Mouse (Mus musculus): ENCODE results near the gene Htr6. TPM values are rescaled to one million over a fixed set of nuclear protein-coding genes. Genes with fewer than 3 reads are reported as not detected.

Gene Htr6
- polyA plus RNA-seq, 1 experiment = not detected

- H3K27ac ChIP-seq (ENCODE audit: insufficient read depth, low read length) = no peak overlapping the region
- H3K4me3 ChIP-seq (ENCODE audit: insufficient read depth, low read length) = no peak overlapping the region
Observed at GRCm38 (mm10) chr4:139078726-139079125, 3.4 kb upstream of the Htr6 start.

GRCm38 (mm10) chr4:139078313-139078712 lies 2.9 kb upstream of the Htr6 start:
- TF ChIP-seq CTCF (IDR thresholded peaks at IDR 0.05; ENCODE audit: borderline replicate concordance, insufficient read depth, low read length) (peak; percentile 22; the same call in 1 of the 2 replicates), POLR2A (IDR thresholded peaks at IDR 0.05; ENCODE audit: low read depth, low read length) (no peak)
- H3K27ac ChIP-seq (ENCODE audit: insufficient read depth, low read length) = no peak overlapping the region
- H3K4me1 ChIP-seq (ENCODE audit: control insufficient read depth, insufficient read depth, low read length) = 0 out of 2 replicates have a peak, but pooled peaks cover 2% of the 10 kb centered on the region
- no peak overlapping the region for H3K4me3 ChIP-seq (ENCODE audit: insufficient read depth, low read length)

More at GRCm38 (mm10) chr4:139078726-139079125, 3.4 kb upstream of the Htr6 start:
- TF ChIP-seq CTCF (IDR thresholded peaks at IDR 0.05; ENCODE audit: borderline replicate concordance, insufficient read depth, low read length) (no peak), POLR2A (IDR thresholded peaks at IDR 0.05; ENCODE audit: low read depth, low read length) (no peak)
- 0 out of 2 replicates have a peak, but pooled peaks cover 2% of the 10 kb centered on the region for H3K4me1 ChIP-seq (ENCODE audit: control insufficient read depth, insufficient read depth, low read length)

DNA sequence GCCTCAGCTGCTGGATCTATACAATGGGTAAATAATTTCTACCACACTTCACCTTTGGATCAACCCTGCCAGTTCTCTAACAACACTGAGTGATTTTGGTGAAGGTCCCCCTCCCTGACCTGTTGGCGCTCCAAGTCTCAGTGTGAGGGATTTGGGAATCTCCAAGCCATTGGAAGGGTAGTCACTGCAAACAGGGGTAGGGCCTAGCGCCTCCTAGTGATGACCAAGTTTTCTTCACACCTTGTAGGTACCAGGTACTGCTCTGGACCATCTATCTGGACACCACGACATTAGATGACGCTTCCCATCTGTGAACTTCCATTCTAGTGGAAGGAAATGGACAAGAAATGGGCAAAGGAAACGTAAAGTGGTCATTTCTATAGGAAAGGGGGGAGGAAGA lies 545 bp upstream of the Htr6 start:
- Histone ChIP-seq H3K4me3 (ENCODE audit: insufficient read depth, low read length) (0 out of 2 replicates have a peak overlapping the region, but pooled peaks have one; percentile 26), H3K27ac (ENCODE audit: insufficient read depth, low read length) (no peak overlapping the region), H3K4me1 (ENCODE audit: control insufficient read depth, insufficient read depth, low read length) (0 out of 2 replicates have a peak, but pooled peaks cover 2% of the 10 kb centered on the region)
- TF ChIP-seq CTCF (IDR thresholded peaks at IDR 0.05; ENCODE audit: borderline replicate concordance, insufficient read depth, low read length) (peak; percentile 15; the same call in 1 of the 2 replicates), POLR2A (IDR thresholded peaks at IDR 0.05; ENCODE audit: low read depth, low read length) (no peak)

- H3K4me1 ChIP-seq (ENCODE audit: control insufficient read depth, insufficient read depth, low read length) = 0 out of 2 replicates have a peak, but pooled peaks cover 2% of the 10 kb centered on the region
- no peak for TF ChIP-seq CTCF (IDR thresholded peaks at IDR 0.05; ENCODE audit: borderline replicate concordance, insufficient read depth, low read length)
- TF ChIP-seq POLR2A (IDR thresholded peaks at IDR 0.05; ENCODE audit: low read depth, low read length) = no peak
- peak overlapping the region; percentile 26; the same call in 1 of the 2 replicates for H3K4me3 ChIP-seq (ENCODE audit: insufficient read depth, low read length)
- H3K27ac ChIP-seq (ENCODE audit: insufficient read depth, low read length) = no peak overlapping the region
Observed at GRCm38 (mm10) chr4:139074060-139074459, 1.3 kb downstream of the Htr6 start.

DNA sequence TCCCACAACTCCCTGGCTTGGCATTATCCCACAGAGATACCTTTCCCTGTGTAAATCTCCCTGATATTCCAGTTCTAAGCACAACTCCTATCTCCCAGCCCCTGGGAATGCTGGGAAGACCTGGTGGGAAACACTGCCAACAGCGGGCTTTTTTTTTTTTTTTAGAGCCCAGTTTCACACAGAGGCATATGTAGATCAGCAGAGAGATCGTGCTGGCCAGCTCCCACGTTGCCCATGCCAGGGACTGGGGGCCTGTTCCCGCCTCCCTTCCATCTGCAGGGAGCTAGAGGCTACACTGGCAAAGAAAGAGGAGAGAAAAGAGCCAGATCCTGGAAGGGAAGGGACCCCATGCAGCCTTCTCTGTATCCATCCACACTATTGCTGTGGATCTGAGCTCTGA lies 7.1 kb downstream of the Htr6 start:
- H3K27ac ChIP-seq (ENCODE audit: insufficient read depth, low read length) = no peak overlapping the region
- no peak overlapping the region for H3K4me3 ChIP-seq (ENCODE audit: insufficient read depth, low read length)
- H3K4me1 ChIP-seq (ENCODE audit: control insufficient read depth, insufficient read depth, low read length) = no peaks in the 10 kb centered on the region
- no peak for TF ChIP-seq POLR2A (IDR thresholded peaks at IDR 0.05; ENCODE audit: low read depth, low read length)
- TF ChIP-seq CTCF (IDR thresholded peaks at IDR 0.05; ENCODE audit: borderline replicate concordance, insufficient read depth, low read length) = no peak

GRCm38 (mm10) chr4:139064831-139065230 lies 10.5 kb downstream of the Htr6 start:
- TF ChIP-seq POLR2A (IDR thresholded peaks at IDR 0.05; ENCODE audit: low read depth, low read length) (no peak), CTCF (IDR thresholded peaks at IDR 0.05; ENCODE audit: borderline replicate concordance, insufficient read depth, low read length) (no peak)
- H3K4me3 ChIP-seq (ENCODE audit: insufficient read depth, low read length) = no peak overlapping the region

DNA sequence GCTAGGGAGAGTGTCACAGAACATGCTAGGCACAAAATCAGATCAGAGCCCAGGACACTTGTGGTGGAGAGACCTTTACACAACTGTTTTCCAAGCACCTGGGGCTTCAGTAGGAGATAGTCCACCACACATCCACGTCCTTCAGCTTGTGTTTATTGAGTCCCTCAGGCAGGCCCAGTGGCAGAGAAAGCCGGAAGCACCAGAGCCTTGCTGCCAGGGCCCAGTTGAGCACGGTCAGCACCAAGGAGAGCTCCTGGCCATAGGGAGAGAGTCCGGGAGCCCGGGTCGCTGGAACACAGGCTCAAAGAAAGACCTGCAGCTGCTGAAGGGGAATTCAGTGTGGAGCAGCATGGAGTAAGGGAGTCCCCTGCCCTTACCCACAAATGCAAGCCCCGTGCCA lies 15.8 kb downstream of the Htr6 start:
- Histone ChIP-seq H3K4me3 (ENCODE audit: insufficient read depth, low read length) (no peak overlapping the region), H3K27ac (ENCODE audit: insufficient read depth, low read length) (no peak overlapping the region), H3K4me1 (ENCODE audit: control insufficient read depth, insufficient read depth, low read length) (no peaks in the 10 kb centered on the region)
- no peak for TF ChIP-seq POLR2A (IDR thresholded peaks at IDR 0.05; ENCODE audit: low read depth, low read length)
- TF ChIP-seq CTCF (IDR thresholded peaks at IDR 0.05; ENCODE audit: borderline replicate concordance, insufficient read depth, low read length) = no peak

More at GRCm38 (mm10) chr4:139064831-139065230, 10.5 kb downstream of the Htr6 start:
- H3K4me1 ChIP-seq (ENCODE audit: control insufficient read depth, insufficient read depth, low read length) = no peaks in the 10 kb centered on the region
- no peak overlapping the region for H3K27ac ChIP-seq (ENCODE audit: insufficient read depth, low read length)

GRCm38 (mm10) chr4:139058029-139058428 lies 17.3 kb downstream of the Htr6 start:
- H3K27ac ChIP-seq (ENCODE audit: insufficient read depth, low read length) = no peak overlapping the region
- no peaks in the 10 kb centered on the region for H3K4me1 ChIP-seq (ENCODE audit: control insufficient read depth, insufficient read depth, low read length)
- H3K4me3 ChIP-seq (ENCODE audit: insufficient read depth, low read length) = no peak overlapping the region
- TF ChIP-seq CTCF (IDR thresholded peaks at IDR 0.05; ENCODE audit: borderline replicate concordance, insufficient read depth, low read length) = no peak
- no peak for TF ChIP-seq POLR2A (IDR thresholded peaks at IDR 0.05; ENCODE audit: low read depth, low read length)

DNA sequence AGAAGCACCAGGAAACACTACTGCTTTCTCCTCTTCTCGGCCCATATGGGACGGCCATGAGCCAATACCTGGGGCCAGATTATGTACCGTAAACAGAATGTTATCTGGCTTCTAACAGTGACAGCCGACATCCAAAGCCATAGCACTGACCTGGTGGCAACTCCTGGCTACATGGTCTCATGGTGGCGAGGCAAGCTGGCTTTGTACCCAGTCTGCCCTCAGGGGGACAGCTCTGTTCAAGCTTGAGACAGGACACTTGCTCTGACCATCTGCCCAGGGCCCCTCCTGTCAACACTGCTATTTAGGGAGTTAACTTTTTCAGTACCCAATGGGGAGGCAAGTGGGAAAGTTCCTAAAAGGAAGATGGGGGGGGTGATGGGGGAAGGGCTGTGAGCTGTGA lies 18.1 kb downstream of the Htr6 start:
- Histone ChIP-seq H3K4me1 (ENCODE audit: control insufficient read depth, insufficient read depth, low read length) (no peaks in the 10 kb centered on the region), H3K27ac (ENCODE audit: insufficient read depth, low read length) (no peak overlapping the region), H3K4me3 (ENCODE audit: insufficient read depth, low read length) (no peak overlapping the region)
- no peak for TF ChIP-seq POLR2A (IDR thresholded peaks at IDR 0.05; ENCODE audit: low read depth, low read length)

- Histone ChIP-seq H3K4me1 (ENCODE audit: control insufficient read depth, insufficient read depth, low read length) (no peaks in the 10 kb centered on the region), H3K4me3 (ENCODE audit: insufficient read depth, low read length) (no peak overlapping the region), H3K27ac (ENCODE audit: insufficient read depth, low read length) (no peak overlapping the region)
- no peak for TF ChIP-seq POLR2A (IDR thresholded peaks at IDR 0.05; ENCODE audit: low read depth, low read length)
- no peak for TF ChIP-seq CTCF (IDR thresholded peaks at IDR 0.05; ENCODE audit: borderline replicate concordance, insufficient read depth, low read length)
Observed at GRCm38 (mm10) chr4:139055744-139056143, 19.6 kb downstream of the Htr6 start.

All from embryonic fibroblast, embryonic 13.5 days (primary cell).